7 mouse cellular contexts compared by ENCODE assay signal in genomic region chr11:78164924-78165760, GRCm38 (mm10). TPM values are rescaled to one million over a fixed set of nuclear protein-coding genes. Genes with fewer than 3 reads are reported as not detected.
DNase-seq lines count a peak whose midpoint lies in the region; ATAC-seq lines count a peak whose summit lies in the region.

Gene Traf4 (minus strand): TSS chr11:78165589.

- H3K27ac ChIP-seq in hindbrain, embryonic 13.5 days, result peak within 1 kb of the TSS; percentile 99

- DNase-seq in ZHBTc4 (ENCODE audit: low read depth, low spot score), result peak; percentile 95
- peak; percentile 51 for DNase-seq in cerebellum, adult 9-10 months
- peak; percentile 60 to 66 for DNase-seq in frontal cortex, postnatal 36 days (ENCODE audit: low spot score in 2 of 2)
- peak in 1 of 2 experiments; percentile 75 for DNase-seq in left cerebral cortex, postnatal 14 days (ENCODE audit: low spot score in 2 of 2)
- peak; percentile 77 for DNase-seq in right cerebral cortex, postnatal 14 days

- no peaks in the 10 kb centered on the region for H3K9me3 ChIP-seq in hindbrain, embryonic 13.5 days

- ATAC-seq in hindbrain, embryonic 13.5 days (ENCODE audit: low FRiP score), result peak; percentile 83
- ATAC-seq in megakaryocyte progenitor cell, adult 5-6 weeks (replicated peaks; ENCODE audit: poor library complexity), result peak; percentile 52

- H3K36me3 ChIP-seq in hindbrain, embryonic 13.5 days, result peaks cover 23% of the 10 kb centered on the region

- H3K4me3 ChIP-seq in hindbrain, embryonic 13.5 days, result peak within 1 kb of the TSS; percentile 98

- peak within 1 kb of the TSS; percentile 91 for H3K4me2 ChIP-seq in hindbrain, embryonic 13.5 days

- WGBS in hindbrain, embryonic 13.5 days, result under 1% methylated on average over 78 of the region's 78 CpGs

- intact Hi-C loops in left cerebral cortex, postnatal 14 days (cut with DNase I), result no loop called here

- H3K4me1 ChIP-seq in hindbrain, embryonic 13.5 days (replicated peaks), result peaks cover 40% of the 10 kb centered on the region

- 0 out of 2 replicates have a peak, but pooled peaks cover 4% of the 10 kb centered on the region for H3K27me3 ChIP-seq in hindbrain, embryonic 13.5 days

- H3K9ac ChIP-seq in hindbrain, embryonic 13.5 days, result peak within 1 kb of the TSS; percentile 100

RNA-seq across cellular contexts. Expression of gene Traf4, which starts in this region (rescaled TPM):
- 125 and 127 TPM in 2 replicates for polyA plus RNA-seq in hindbrain, embryonic 13.5 days (2015; fragmentation: Nextera tagmentation; extraction: Ambion mirVana)
- total RNA-seq in left cerebral cortex, postnatal 14 days (2021), result 10 to 100 TPM; 20.7 to 23.3 TPM
- total RNA-seq in megakaryocyte progenitor cell, adult 5-6 weeks (2015), result 4.7 TPM in 2 replicates
- total RNA-seq in megakaryocyte progenitor cell, adult 5-6 weeks (2017), result 2.5 and 3.2 TPM in 2 replicates
